Mouse (Mus musculus): ENCODE measurements around the gene Foxo3. TPM values are rescaled to one million over a fixed set of nuclear protein-coding genes. Genes with fewer than 3 reads are reported as not detected.

Foxo3 gene
- polyA plus RNA-seq, 1 experiment from 2014 or later = 9.5 TPM

- Histone ChIP-seq H3K27me3 (replicated peaks; ENCODE audit: control insufficient read depth, insufficient read depth, low read length) (no peaks in the 10 kb centered on the region; the same call in 1 of the 2 replicates), H3K9me3 (ENCODE audit: control insufficient read depth, low read length) (no peaks in the 10 kb centered on the region), H3K4me1 (replicated peaks; ENCODE audit: control insufficient read depth, insufficient read depth, low read length) (no peaks in the 10 kb centered on the region), H3K4me2 (ENCODE audit: low read length) (no peak overlapping the region), H3K4me3 (ENCODE audit: low read depth, low read length) (no peak overlapping the region), H3K9ac (ENCODE audit: low read length) (no peak overlapping the region), H3K27ac (ENCODE audit: low read depth) (no peak overlapping the region), H3K36me3 (ENCODE audit: control insufficient read depth, insufficient read depth, low read length) (no peaks in the 10 kb centered on the region)
- 56% methylated on average over 4 of the region's 4 CpGs for WGBS
- no peak for ATAC-seq (replicated peaks; ENCODE audit: low FRiP score, low TSS enrichment, low read depth)
- DNase-seq (ENCODE audit: low spot score) = no peak
These were observed 24.2 kb upstream of the Foxo3 start for GRCm38 (mm10) chr10:42300805-42301204.

DNA sequence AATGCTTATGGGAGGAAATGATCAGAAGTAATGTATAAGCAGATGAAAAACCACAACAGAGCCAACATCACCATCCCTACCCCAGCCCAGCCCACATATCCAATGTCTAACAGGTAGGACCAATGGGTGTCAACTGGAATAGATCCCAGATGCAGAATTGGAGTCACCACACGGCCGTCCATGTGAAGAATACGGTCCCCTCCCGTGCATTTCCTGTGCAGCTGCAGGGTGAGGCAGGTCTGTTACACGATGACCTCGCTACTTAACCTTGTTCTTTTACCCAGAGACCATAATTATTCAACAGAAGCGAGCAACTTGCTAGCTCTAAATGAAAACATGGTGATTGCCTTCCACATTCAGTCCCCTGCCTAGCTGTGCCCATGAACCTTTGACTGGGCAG lies 23.4 kb upstream of the Foxo3 start:
- WGBS = 41% methylated on average over 7 of the region's 7 CpGs
- Histone ChIP-seq H3K4me3 (ENCODE audit: low read depth, low read length) (no peak overlapping the region), H3K27me3 (replicated peaks; ENCODE audit: control insufficient read depth, insufficient read depth, low read length) (no peaks in the 10 kb centered on the region; the same call in 1 of the 2 replicates), H3K9me3 (ENCODE audit: control insufficient read depth, low read length) (no peaks in the 10 kb centered on the region), H3K4me2 (ENCODE audit: low read length) (no peak overlapping the region), H3K9ac (ENCODE audit: low read length) (no peak overlapping the region), H3K4me1 (replicated peaks; ENCODE audit: control insufficient read depth, insufficient read depth, low read length) (no peaks in the 10 kb centered on the region), H3K36me3 (ENCODE audit: control insufficient read depth, insufficient read depth, low read length) (no peaks in the 10 kb centered on the region), H3K27ac (ENCODE audit: low read depth) (no peak overlapping the region)
- no peak for DNase-seq (ENCODE audit: low spot score)
- no peak for ATAC-seq (replicated peaks; ENCODE audit: low FRiP score, low TSS enrichment, low read depth)

DNA sequence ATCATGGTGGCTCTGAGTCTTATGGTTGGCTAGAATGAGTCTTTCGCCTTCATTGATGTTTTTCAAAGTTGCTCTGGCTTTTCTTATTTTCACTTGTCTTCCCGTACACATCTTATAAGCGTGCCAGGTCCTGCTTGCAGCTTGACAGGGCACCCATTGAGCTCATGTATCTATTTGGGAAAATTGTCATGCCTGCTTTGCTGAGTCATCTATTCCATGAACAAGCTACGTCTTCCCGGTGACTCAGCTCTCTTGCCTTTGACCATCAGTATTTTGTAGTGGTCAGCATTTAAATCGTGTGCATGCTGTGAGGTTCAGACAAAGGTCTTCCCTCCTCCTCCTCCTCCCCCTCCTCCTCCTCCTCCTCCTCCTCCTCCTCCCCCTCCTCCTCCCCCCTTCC lies 22.9 kb upstream of the Foxo3 start:
- Histone ChIP-seq H3K27ac (ENCODE audit: low read depth) (no peak overlapping the region), H3K9me3 (ENCODE audit: control insufficient read depth, low read length) (no peaks in the 10 kb centered on the region), H3K4me2 (ENCODE audit: low read length) (no peak overlapping the region), H3K27me3 (replicated peaks; ENCODE audit: control insufficient read depth, insufficient read depth, low read length) (no peaks in the 10 kb centered on the region; the same call in 1 of the 2 replicates), H3K9ac (ENCODE audit: low read length) (no peak overlapping the region), H3K4me3 (ENCODE audit: low read depth, low read length) (no peak overlapping the region), H3K4me1 (replicated peaks; ENCODE audit: control insufficient read depth, insufficient read depth, low read length) (no peaks in the 10 kb centered on the region), H3K36me3 (ENCODE audit: control insufficient read depth, insufficient read depth, low read length) (no peaks in the 10 kb centered on the region)
- ATAC-seq (replicated peaks; ENCODE audit: low FRiP score, low TSS enrichment, low read depth) (no peak), DNase-seq (ENCODE audit: low spot score) (no peak)
- WGBS = 90% methylated on average over 6 of the region's 6 CpGs

DNA sequence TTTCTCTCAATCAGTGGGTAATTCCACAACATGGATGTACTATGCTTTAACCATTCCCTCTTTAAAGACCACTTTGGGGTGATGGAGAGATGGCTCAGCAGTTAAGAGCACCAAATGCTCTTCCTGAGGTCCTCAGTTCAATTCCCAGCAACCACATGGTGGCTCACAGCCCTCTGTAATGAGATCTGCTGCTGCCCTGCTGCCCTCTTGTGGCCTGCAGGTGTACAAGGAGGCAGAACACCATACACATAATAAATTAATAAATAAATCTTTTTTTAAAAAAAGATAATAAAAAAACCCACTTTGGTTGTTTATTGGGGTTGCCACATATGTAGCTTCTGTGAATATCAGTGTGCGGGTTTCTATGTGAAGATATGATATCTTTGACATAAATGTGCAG lies 21.4 kb upstream of the Foxo3 start:
- Histone ChIP-seq H3K27ac (ENCODE audit: low read depth) (no peak overlapping the region), H3K9me3 (ENCODE audit: control insufficient read depth, low read length) (no peaks in the 10 kb centered on the region), H3K36me3 (ENCODE audit: control insufficient read depth, insufficient read depth, low read length) (no peaks in the 10 kb centered on the region), H3K4me2 (ENCODE audit: low read length) (no peak overlapping the region), H3K4me1 (replicated peaks; ENCODE audit: control insufficient read depth, insufficient read depth, low read length) (no peaks in the 10 kb centered on the region), H3K9ac (ENCODE audit: low read length) (no peak overlapping the region), H3K4me3 (ENCODE audit: low read depth, low read length) (no peak overlapping the region), H3K27me3 (replicated peaks; ENCODE audit: control insufficient read depth, insufficient read depth, low read length) (no peaks in the 10 kb centered on the region; the same call in 1 of the 2 replicates)
- ATAC-seq (replicated peaks; ENCODE audit: low FRiP score, low TSS enrichment, low read depth) (no peak), DNase-seq (ENCODE audit: low spot score) (no peak)
- 97% methylated on average over 1 of the region's 1 CpGs for WGBS

DNA sequence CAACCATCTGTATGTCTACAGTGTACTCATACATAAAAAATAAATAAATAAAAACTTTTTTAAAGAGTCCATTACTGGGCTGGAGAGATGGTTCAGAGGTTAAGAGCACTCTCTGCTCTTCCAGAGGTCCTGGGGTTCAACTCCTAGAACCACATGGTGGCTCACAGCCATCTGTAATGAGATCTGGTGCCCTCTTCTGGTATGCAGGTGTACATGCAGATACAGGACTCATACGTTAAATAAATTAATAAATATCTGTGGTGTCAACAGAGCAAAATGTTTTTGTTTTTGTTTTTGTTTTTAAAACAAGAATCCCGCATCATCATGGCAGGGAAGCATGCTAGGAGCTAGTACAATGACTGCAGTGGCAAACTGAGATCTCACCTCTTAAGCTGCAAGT lies 20.6 kb upstream of the Foxo3 start:
- H3K4me1 ChIP-seq (replicated peaks; ENCODE audit: control insufficient read depth, insufficient read depth, low read length) = no peaks in the 10 kb centered on the region
- no peak overlapping the region for H3K9ac ChIP-seq (ENCODE audit: low read length)
- no peak overlapping the region for H3K4me3 ChIP-seq (ENCODE audit: low read depth, low read length)
- no peaks in the 10 kb centered on the region for H3K27me3 ChIP-seq (replicated peaks; ENCODE audit: control insufficient read depth, insufficient read depth, low read length)
- no peak overlapping the region for H3K4me2 ChIP-seq (ENCODE audit: low read length)
- DNase-seq (ENCODE audit: low spot score) (no peak), ATAC-seq (replicated peaks; ENCODE audit: low FRiP score, low TSS enrichment, low read depth) (no peak)
- WGBS = 85% methylated on average over 2 of the region's 2 CpGs
- H3K27ac ChIP-seq (ENCODE audit: low read depth) = no peak overlapping the region
- H3K9me3 ChIP-seq (ENCODE audit: control insufficient read depth, low read length) = no peaks in the 10 kb centered on the region
- H3K36me3 ChIP-seq (ENCODE audit: control insufficient read depth, insufficient read depth, low read length) = no peaks in the 10 kb centered on the region

DNA sequence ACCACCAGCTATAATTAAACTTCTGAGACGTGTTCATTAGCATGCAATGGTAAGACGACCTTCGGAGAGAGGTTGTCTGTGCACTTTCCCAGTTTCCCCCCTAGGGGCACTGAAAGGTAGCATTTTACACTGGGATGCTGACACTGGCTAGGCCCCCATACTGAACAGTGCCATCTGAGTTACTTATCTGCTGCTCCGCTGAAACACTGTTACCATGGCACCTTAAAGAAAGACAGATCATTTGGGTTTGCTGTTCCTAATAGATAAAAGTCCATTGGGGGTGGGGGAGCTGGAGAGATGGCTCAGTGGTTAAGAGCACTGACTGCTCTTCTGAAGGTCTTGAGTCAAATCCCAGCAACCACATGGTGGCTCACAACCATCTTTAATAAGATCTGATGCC lies 20.0 kb upstream of the Foxo3 start:
- Histone ChIP-seq H3K4me2 (ENCODE audit: low read length) (no peak overlapping the region), H3K27ac (ENCODE audit: low read depth) (no peak overlapping the region), H3K4me1 (replicated peaks; ENCODE audit: control insufficient read depth, insufficient read depth, low read length) (no peaks in the 10 kb centered on the region), H3K4me3 (ENCODE audit: low read depth, low read length) (no peak overlapping the region), H3K36me3 (ENCODE audit: control insufficient read depth, insufficient read depth, low read length) (no peaks in the 10 kb centered on the region), H3K9ac (ENCODE audit: low read length) (no peak overlapping the region), H3K9me3 (ENCODE audit: control insufficient read depth, low read length) (no peaks in the 10 kb centered on the region), H3K27me3 (replicated peaks; ENCODE audit: control insufficient read depth, insufficient read depth, low read length) (no peaks in the 10 kb centered on the region)
- DNase-seq (ENCODE audit: low spot score) = no peak
- ATAC-seq (replicated peaks; ENCODE audit: low FRiP score, low TSS enrichment, low read depth) = no peak
- 57% methylated on average over 4 of the region's 4 CpGs for WGBS

DNA sequence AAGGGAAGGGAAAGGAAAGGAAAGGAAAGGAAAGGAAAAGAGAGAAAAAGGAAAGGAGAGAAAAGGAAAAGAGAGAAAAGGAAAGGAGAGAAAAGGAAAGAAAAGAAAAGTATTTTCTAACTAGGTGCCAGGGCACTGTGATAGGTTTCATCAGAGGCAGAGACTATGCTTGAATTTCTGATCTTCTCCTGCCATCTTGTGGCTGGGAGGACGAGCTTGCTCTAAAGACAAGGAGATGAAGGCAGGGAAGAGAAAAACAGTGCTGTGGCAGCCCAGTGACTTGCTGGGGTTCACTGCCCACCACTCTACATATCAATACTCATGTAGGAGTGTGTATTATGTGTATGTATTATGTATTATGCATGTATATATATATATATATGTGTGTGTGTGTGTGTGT lies 18.5 kb upstream of the Foxo3 start:
- no peaks in the 10 kb centered on the region for H3K9me3 ChIP-seq (ENCODE audit: control insufficient read depth, low read length)
- no peak overlapping the region for H3K27ac ChIP-seq (ENCODE audit: low read depth)
- no peaks in the 10 kb centered on the region for H3K4me1 ChIP-seq (replicated peaks; ENCODE audit: control insufficient read depth, insufficient read depth, low read length)
- no peak overlapping the region for H3K4me3 ChIP-seq (ENCODE audit: low read depth, low read length)
- no peak overlapping the region for H3K4me2 ChIP-seq (ENCODE audit: low read length)
- no peaks in the 10 kb centered on the region for H3K36me3 ChIP-seq (ENCODE audit: control insufficient read depth, insufficient read depth, low read length)
- ATAC-seq (replicated peaks; ENCODE audit: low FRiP score, low TSS enrichment, low read depth) (no peak), DNase-seq (ENCODE audit: low spot score) (peak; percentile 49)
- H3K27me3 ChIP-seq (replicated peaks; ENCODE audit: control insufficient read depth, insufficient read depth, low read length) = no peaks in the 10 kb centered on the region
- WGBS = 7% methylated on average over 1 of the region's 1 CpGs
- H3K9ac ChIP-seq (ENCODE audit: low read length) = no peak overlapping the region

DNA sequence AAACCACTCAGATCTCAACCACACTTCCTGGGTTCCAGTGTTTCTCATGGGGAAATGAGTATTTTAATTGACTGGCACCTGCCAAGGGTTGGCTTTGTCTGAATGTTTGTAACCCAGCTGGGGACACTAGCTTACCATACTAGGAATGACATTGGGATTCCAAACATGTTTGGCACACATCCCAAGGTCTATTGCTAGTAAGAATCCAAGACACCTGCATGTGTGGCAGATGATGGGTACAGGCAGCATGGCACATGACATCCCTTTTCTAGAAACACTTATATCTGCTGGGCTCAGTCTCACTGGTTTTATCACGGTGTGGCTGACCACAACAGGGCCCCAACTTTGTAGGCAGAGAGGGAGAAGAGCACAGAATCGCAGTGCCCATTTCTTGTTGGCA lies 17.8 kb upstream of the Foxo3 start:
- WGBS = 62% methylated on average over 2 of the region's 2 CpGs
- Histone ChIP-seq H3K36me3 (ENCODE audit: control insufficient read depth, insufficient read depth, low read length) (no peaks in the 10 kb centered on the region), H3K9me3 (ENCODE audit: control insufficient read depth, low read length) (no peaks in the 10 kb centered on the region), H3K4me1 (replicated peaks; ENCODE audit: control insufficient read depth, insufficient read depth, low read length) (no peaks in the 10 kb centered on the region), H3K9ac (ENCODE audit: low read length) (no peak overlapping the region), H3K4me2 (ENCODE audit: low read length) (no peak overlapping the region), H3K27me3 (replicated peaks; ENCODE audit: control insufficient read depth, insufficient read depth, low read length) (no peaks in the 10 kb centered on the region), H3K4me3 (ENCODE audit: low read depth, low read length) (no peak overlapping the region), H3K27ac (ENCODE audit: low read depth) (no peak overlapping the region)
- no peak for DNase-seq (ENCODE audit: low spot score)
- ATAC-seq (replicated peaks; ENCODE audit: low FRiP score, low TSS enrichment, low read depth) = no peak

DNA sequence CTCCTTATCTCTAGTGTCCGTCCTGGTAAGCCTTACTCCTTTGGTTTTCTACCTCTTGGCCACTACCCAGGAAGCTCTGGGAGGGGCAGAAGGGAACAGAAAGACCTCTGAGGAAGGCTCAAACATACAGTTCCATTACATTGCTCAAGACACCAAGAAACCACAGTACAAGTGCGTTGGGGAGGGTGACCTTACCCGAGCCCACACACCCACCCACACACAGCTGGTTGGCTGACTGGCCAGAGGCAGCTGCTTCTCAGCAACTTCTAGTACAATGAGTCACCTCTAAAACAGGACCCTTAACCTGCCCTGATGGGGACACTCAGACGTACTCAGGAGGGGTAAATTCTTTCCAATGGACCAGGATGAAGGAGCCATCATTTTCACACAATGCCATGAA lies 17.3 kb upstream of the Foxo3 start:
- Histone ChIP-seq H3K4me1 (replicated peaks; ENCODE audit: control insufficient read depth, insufficient read depth, low read length) (no peaks in the 10 kb centered on the region), H3K4me3 (ENCODE audit: low read depth, low read length) (no peak overlapping the region), H3K27me3 (replicated peaks; ENCODE audit: control insufficient read depth, insufficient read depth, low read length) (no peaks in the 10 kb centered on the region), H3K9me3 (ENCODE audit: control insufficient read depth, low read length) (no peaks in the 10 kb centered on the region), H3K4me2 (ENCODE audit: low read length) (no peak overlapping the region), H3K27ac (ENCODE audit: low read depth) (no peak overlapping the region), H3K9ac (ENCODE audit: low read length) (no peak overlapping the region), H3K36me3 (ENCODE audit: control insufficient read depth, insufficient read depth, low read length) (no peaks in the 10 kb centered on the region)
- WGBS = 57% methylated on average over 4 of the region's 4 CpGs
- ATAC-seq (replicated peaks; ENCODE audit: low FRiP score, low TSS enrichment, low read depth) (no peak), DNase-seq (ENCODE audit: low spot score) (peak; percentile 48)
